Mouse (Mus musculus) heart, embryonic 12.5 days (tissue): ENCODE data around the gene Tet3. TPM values are rescaled to one million over a fixed set of nuclear protein-coding genes. Genes with fewer than 3 reads are reported as not detected.

Experiments
- ATAC-seq: fragments of 200-750 bp; cut with Nextera tagmentation; 2 replicates; pipeline ENCODE4 v1.8.0; 2017; ENCODE audit warnings: moderate TSS enrichment, moderate library complexity; ENCODE audit not compliant: insufficient number of reproducible peaks, low FRiP score
- H3K27ac ChIP-seq: fragments of 300-500 bp; sonication (generic); 2 replicates; pipeline ENCODE4 v1.5.1; 2016; ENCODE audit warnings: mild to moderate bottlenecking, moderate library complexity; ENCODE audit not compliant: poor library complexity, severe bottlenecking
- H3K27me3 ChIP-seq: fragments of 300-500 bp; sonication (generic); replicated peaks from 2 replicates; pipeline ENCODE4 v1.6.1; 2016; ENCODE audit warnings: mild to moderate bottlenecking, moderate library complexity
- H3K36me3 ChIP-seq: fragments of 300-500 bp; sonication (generic); 2 replicates; pipeline ENCODE4 v1.6.1; 2016; ENCODE audit warnings: mild to moderate bottlenecking, moderate library complexity
- H3K4me1 ChIP-seq: fragments of 300-500 bp; sonication (generic); replicated peaks from 2 replicates; pipeline ENCODE4 v1.6.1; 2016; ENCODE audit warnings: mild to moderate bottlenecking
- H3K4me2 ChIP-seq: fragments of 300-500 bp; sonication (generic); 2 replicates; pipeline ENCODE4 v1.6.1; 2016; ENCODE audit warnings: mild to moderate bottlenecking, moderate library complexity
- H3K4me3 ChIP-seq: fragments of 300-500 bp; sonication (generic); 2 replicates; pipeline ENCODE4 v1.5.1; 2016; ENCODE audit warnings: mild to moderate bottlenecking
- H3K9ac ChIP-seq: fragments of 300-500 bp; sonication (generic); 2 replicates; pipeline ENCODE4 v1.6.1; 2016; ENCODE audit warnings: mild to moderate bottlenecking, moderate library complexity
- H3K9me3 ChIP-seq: fragments of 300-500 bp; sonication (generic); replicated peaks from 2 replicates; pipeline ENCODE4 v1.6.1; 2016; ENCODE audit warnings: mild to moderate bottlenecking, moderate library complexity
- WGBS: fragments of 180-500 bp; shearing (Covaris S2); methylation state at CpG from one replicate; pipeline ENCODE4 v1.1.7; 2016; 5-methylcytosine and 5-hydroxymethylcytosine counted together
- polyA plus RNA-seq: library from polyadenylated mRNA; unstranded; fragments of >200 nt; fragmentation: Nextera tagmentation; extraction: Ambion mirVana; gene quantifications from 2 replicates; pipeline ENCODE4 v1.2.1, GENCODE M21; 2016

Tet3 gene
- polyA plus RNA-seq, 1 experiment from 2014 or later: 31.3 TPM

GRCm38 (mm10) chr6:83439781-83440180 lies 19.1 kb downstream of the Tet3 start:
- H3K4me3 ChIP-seq: peak overlapping the region; percentile 71
- peaks cover 20% of the 10 kb centered on the region for H3K36me3 ChIP-seq
- peaks cover 88% of the 10 kb centered on the region for H3K4me1 ChIP-seq
- no peaks in the 10 kb centered on the region for H3K27me3 ChIP-seq
- H3K9ac ChIP-seq: peak overlapping the region; percentile 81
- no peak for ATAC-seq
- 70% methylated on average over 5 of the region's 5 CpGs for WGBS
- H3K27ac ChIP-seq: no peak overlapping the region
- H3K9me3 ChIP-seq: no peaks in the 10 kb centered on the region
- H3K4me2 ChIP-seq: peak overlapping the region; percentile 78

- H3K27ac ChIP-seq: no peak overlapping the region
- peaks cover 86% of the 10 kb centered on the region for H3K4me1 ChIP-seq
- peaks cover 19% of the 10 kb centered on the region for H3K36me3 ChIP-seq
- peak overlapping the region; percentile 81; the same call in 1 of the 2 replicates for H3K9ac ChIP-seq
- H3K4me2 ChIP-seq: peak overlapping the region; percentile 78
- H3K4me3 ChIP-seq: no peak overlapping the region
- H3K9me3 ChIP-seq: no peaks in the 10 kb centered on the region
- H3K27me3 ChIP-seq: no peaks in the 10 kb centered on the region
- no peak for ATAC-seq
- WGBS: 89% methylated on average over 13 of the region's 13 CpGs
These were observed 19.6 kb downstream of the Tet3 start for GRCm38 (mm10) chr6:83439119-83439767.

- no peak for ATAC-seq
- 82% methylated on average over 3 of the region's 3 CpGs for WGBS
- H3K9ac ChIP-seq: no peak overlapping the region
- H3K27ac ChIP-seq: no peak overlapping the region
- H3K9me3 ChIP-seq: no peaks in the 10 kb centered on the region
- H3K27me3 ChIP-seq: no peaks in the 10 kb centered on the region
- no peak overlapping the region for H3K4me3 ChIP-seq
- H3K4me1 ChIP-seq: peaks cover 85% of the 10 kb centered on the region
- no peak overlapping the region for H3K4me2 ChIP-seq
- peaks cover 21% of the 10 kb centered on the region for H3K36me3 ChIP-seq
These were observed 20.3 kb downstream of the Tet3 start for GRCm38 (mm10) chr6:83438584-83438983.

GRCm38 (mm10) chr6:83437802-83438201 lies 21.1 kb downstream of the Tet3 start:
- 69% methylated on average over 3 of the region's 3 CpGs for WGBS
- no peaks in the 10 kb centered on the region for H3K27me3 ChIP-seq
- no peak overlapping the region for H3K4me2 ChIP-seq
- H3K9me3 ChIP-seq: no peaks in the 10 kb centered on the region
- peaks cover 80% of the 10 kb centered on the region for H3K4me1 ChIP-seq
- H3K9ac ChIP-seq: no peak overlapping the region
- no peak overlapping the region for H3K27ac ChIP-seq
- ATAC-seq: no peak
- H3K4me3 ChIP-seq: no peak overlapping the region
- peaks cover 24% of the 10 kb centered on the region for H3K36me3 ChIP-seq

GRCm38 (mm10) chr6:83437225-83437624 lies 21.7 kb downstream of the Tet3 start:
- 91% methylated on average over 3 of the region's 3 CpGs for WGBS
- Histone ChIP-seq H3K27ac (no peak overlapping the region), H3K27me3 (no peaks in the 10 kb centered on the region), H3K9me3 (no peaks in the 10 kb centered on the region), H3K9ac (no peak overlapping the region), H3K36me3 (peaks cover 24% of the 10 kb centered on the region), H3K4me2 (no peak overlapping the region), H3K4me1 (peaks cover 75% of the 10 kb centered on the region), H3K4me3 (no peak overlapping the region)
- no peak for ATAC-seq

- Histone ChIP-seq H3K9me3 (no peaks in the 10 kb centered on the region), H3K27ac (no peak overlapping the region), H3K27me3 (no peaks in the 10 kb centered on the region), H3K4me2 (no peak overlapping the region), H3K4me3 (no peak overlapping the region), H3K4me1 (peaks cover 73% of the 10 kb centered on the region), H3K9ac (no peak overlapping the region), H3K36me3 (peaks cover 24% of the 10 kb centered on the region)
- WGBS: 77% methylated on average over 4 of the region's 4 CpGs
- no peak for ATAC-seq
These were observed 22.3 kb downstream of the Tet3 start for GRCm38 (mm10) chr6:83436547-83436946.

- H3K4me3 ChIP-seq: no peak overlapping the region
- WGBS: 55% methylated on average over 5 of the region's 5 CpGs
- H3K27me3 ChIP-seq: no peaks in the 10 kb centered on the region
- no peak overlapping the region for H3K9ac ChIP-seq
- peaks cover 26% of the 10 kb centered on the region for H3K36me3 ChIP-seq
- no peak overlapping the region for H3K27ac ChIP-seq
- no peak overlapping the region for H3K4me2 ChIP-seq
- no peaks in the 10 kb centered on the region for H3K9me3 ChIP-seq
- H3K4me1 ChIP-seq: peaks cover 69% of the 10 kb centered on the region
- no peak for ATAC-seq
These were observed 23.7 kb downstream of the Tet3 start for GRCm38 (mm10) chr6:83435174-83435573.

- H3K27ac ChIP-seq: no peak overlapping the region
- H3K36me3 ChIP-seq: peaks cover 27% of the 10 kb centered on the region
- ATAC-seq: no peak
- H3K4me2 ChIP-seq: no peak overlapping the region
- 85% methylated on average over 4 of the region's 4 CpGs for WGBS
- no peak overlapping the region for H3K9ac ChIP-seq
- H3K4me1 ChIP-seq: peaks cover 56% of the 10 kb centered on the region
- no peaks in the 10 kb centered on the region for H3K9me3 ChIP-seq
- no peak overlapping the region for H3K4me3 ChIP-seq
- H3K27me3 ChIP-seq: no peaks in the 10 kb centered on the region
These were observed 25.3 kb downstream of the Tet3 start for GRCm38 (mm10) chr6:83433546-83433945.

GRCm38 (mm10) chr6:83432966-83433365 lies 25.9 kb downstream of the Tet3 start:
- 86% methylated on average over 7 of the region's 7 CpGs for WGBS
- Histone ChIP-seq H3K27me3 (no peaks in the 10 kb centered on the region), H3K4me1 (peaks cover 56% of the 10 kb centered on the region), H3K9ac (no peak overlapping the region), H3K4me3 (no peak overlapping the region), H3K27ac (no peak overlapping the region), H3K9me3 (no peaks in the 10 kb centered on the region), H3K36me3 (peaks cover 22% of the 10 kb centered on the region), H3K4me2 (no peak overlapping the region)
- ATAC-seq: no peak

- 41% methylated on average over 5 of the region's 5 CpGs for WGBS
- Histone ChIP-seq H3K4me2 (peak overlapping the region; percentile 15; the same call in 1 of the 2 replicates), H3K4me1 (peaks cover 52% of the 10 kb centered on the region), H3K9ac (0 out of 2 replicates have a peak overlapping the region, but pooled peaks have one; percentile 8), H3K27ac (peak overlapping the region; percentile 41), H3K27me3 (no peaks in the 10 kb centered on the region), H3K4me3 (no peak overlapping the region), H3K36me3 (peaks cover 25% of the 10 kb centered on the region), H3K9me3 (no peaks in the 10 kb centered on the region)
- no peak for ATAC-seq
These were observed 30.7 kb downstream of the Tet3 start for GRCm38 (mm10) chr6:83427968-83428731.

GRCm38 (mm10) chr6:83427512-83427911 lies 31.4 kb downstream of the Tet3 start:
- H3K27ac ChIP-seq: peak overlapping the region; percentile 44
- H3K4me1 ChIP-seq: peaks cover 58% of the 10 kb centered on the region
- ATAC-seq: no peak
- 57% methylated on average over 6 of the region's 6 CpGs for WGBS
- 0 out of 2 replicates have a peak overlapping the region, but pooled peaks have one; percentile 8 for H3K9ac ChIP-seq
- H3K27me3 ChIP-seq: no peaks in the 10 kb centered on the region
- no peak overlapping the region for H3K4me3 ChIP-seq
- peak overlapping the region; percentile 15; the same call in 1 of the 2 replicates for H3K4me2 ChIP-seq
- H3K36me3 ChIP-seq: peaks cover 29% of the 10 kb centered on the region
- H3K9me3 ChIP-seq: no peaks in the 10 kb centered on the region
